Mouse (Mus musculus) G1E (cell line): ENCODE data around the gene Mtcl1.

Source experiments
- CTCF ChIP-seq: IDR thresholded peaks from 2 replicates; pipeline ENCODE4 v1.5.1; 2012; ENCODE audit warnings: low read depth, low read length, inconsistent platforms, mixed read lengths
- GATA1 ChIP-seq: IDR thresholded peaks from 2 replicates; pipeline ENCODE4 v1.6.1; 2012; ENCODE audit warnings: borderline replicate concordance, low read length, inconsistent platforms, mixed read lengths
- GATA2 ChIP-seq: IDR thresholded peaks from 2 replicates; pipeline ENCODE4 v1.6.1; 2012; ENCODE audit warnings: low read depth, low read length, inconsistent platforms, borderline replicate concordance
- POLR2AphosphoS5 ChIP-seq: IDR thresholded peaks from 2 replicates; pipeline ENCODE4 v1.6.1; 2012; ENCODE audit warnings: low read depth, low read length, inconsistent platforms; ENCODE audit not compliant: insufficient replicate concordance
- TAL1 ChIP-seq: conservative IDR thresholded peaks from 2 replicates; pipeline ENCODE4 v1.6.1; 2012; ENCODE audit warnings: low read depth, low read length, inconsistent platforms, mixed read lengths

DNA sequence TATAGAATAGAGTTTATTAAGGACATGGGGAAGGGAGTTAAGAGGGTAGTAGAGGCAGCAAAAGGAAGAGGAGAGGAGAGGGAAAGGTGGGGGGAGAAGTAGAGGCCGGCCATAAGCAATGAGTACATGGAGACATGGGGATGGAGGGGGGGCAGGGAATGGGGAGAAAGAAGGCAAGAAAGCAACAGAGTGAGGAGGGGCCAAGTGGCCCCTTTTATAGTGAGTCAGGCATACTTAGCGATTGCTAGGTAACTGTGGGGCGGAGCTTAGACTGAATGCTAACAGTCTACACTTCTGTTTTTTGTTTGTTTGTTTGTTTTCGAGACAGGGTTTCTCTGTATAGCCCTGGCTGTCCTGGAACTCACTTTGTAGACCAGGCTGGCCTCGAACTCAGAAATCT is 31.7 kb upstream of the Mtcl1 start:
- no peak for TF ChIP-seq POLR2AphosphoS5
- no peak for TF ChIP-seq CTCF
- TF ChIP-seq GATA1: no peak
- TF ChIP-seq GATA2: no peak
- no peak for TF ChIP-seq TAL1
